Mouse (Mus musculus): ENCODE results near the gene Arntl2. TPM values are rescaled to one million over a fixed set of nuclear protein-coding genes. Genes with fewer than 3 reads are reported as not detected.

Gene Arntl2
- total RNA-seq, 2 experiments from 2014 or later, result 3.6 to 3.7 TPM

DNA sequence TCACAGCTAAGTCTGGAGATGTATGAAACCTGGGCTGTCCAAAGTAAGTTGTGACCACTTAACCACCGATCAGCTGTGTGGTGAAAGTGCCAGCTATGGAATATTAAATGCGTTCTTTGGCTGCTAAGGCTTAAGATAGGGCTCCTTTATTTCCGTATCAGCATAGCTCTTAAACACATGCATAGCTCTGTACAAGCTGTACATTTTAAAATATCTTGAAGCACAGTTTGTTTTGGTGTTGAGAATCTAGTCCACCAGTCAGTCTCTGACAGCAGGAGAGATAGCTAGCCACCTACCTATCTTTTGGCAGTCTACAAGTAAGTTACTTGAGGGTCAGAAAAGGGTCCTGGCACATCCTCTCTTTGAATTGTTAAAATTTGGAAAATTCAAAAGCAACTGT lies 17.8 kb upstream of the Arntl2 start:
- no peak for DNase-seq (ENCODE audit: low spot score in 2 of 2)

DNA sequence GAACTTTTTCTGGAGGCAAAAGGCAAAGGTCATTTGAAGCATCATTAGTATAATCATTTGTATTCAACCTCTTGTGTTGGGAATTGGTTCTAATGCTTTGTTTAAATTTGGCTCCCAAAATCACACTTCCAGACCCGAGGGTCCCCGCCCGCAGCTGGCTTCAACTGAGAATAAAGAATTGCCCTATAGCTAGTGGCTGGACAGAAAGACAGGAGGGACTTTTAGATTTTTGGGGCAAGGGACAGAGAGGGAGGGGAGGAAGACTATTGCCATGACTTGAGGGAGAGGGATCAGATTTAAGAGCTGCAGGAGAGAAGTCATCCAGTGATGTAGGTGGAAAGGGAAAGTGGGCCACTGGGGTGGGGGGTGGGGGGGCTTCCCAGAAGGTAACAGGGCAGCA lies 14.3 kb upstream of the Arntl2 start:
- DNase-seq (ENCODE audit: low spot score in 2 of 2), result no peak

DNA sequence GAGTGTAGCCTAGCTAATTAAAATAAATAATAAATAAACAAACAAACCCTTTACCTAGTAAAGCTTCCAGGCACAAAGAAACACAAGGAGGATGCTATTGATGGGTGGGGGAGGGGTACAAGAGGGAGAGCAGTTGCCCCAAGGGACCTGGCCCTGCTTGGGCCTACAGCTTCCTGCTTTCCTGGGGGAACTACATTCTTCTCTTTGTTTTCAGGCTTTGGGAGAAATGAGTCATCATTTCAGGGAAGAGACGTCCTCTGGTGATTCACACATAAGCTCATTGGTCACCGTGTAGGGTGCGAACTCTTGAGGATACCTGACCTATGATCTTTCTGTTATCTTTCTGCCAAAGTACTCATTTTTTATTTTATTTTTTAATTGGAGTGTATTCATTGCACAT lies 2.3 kb upstream of the Arntl2 start:
- DNase-seq (ENCODE audit: low spot score in 2 of 2), result no peak

DNA sequence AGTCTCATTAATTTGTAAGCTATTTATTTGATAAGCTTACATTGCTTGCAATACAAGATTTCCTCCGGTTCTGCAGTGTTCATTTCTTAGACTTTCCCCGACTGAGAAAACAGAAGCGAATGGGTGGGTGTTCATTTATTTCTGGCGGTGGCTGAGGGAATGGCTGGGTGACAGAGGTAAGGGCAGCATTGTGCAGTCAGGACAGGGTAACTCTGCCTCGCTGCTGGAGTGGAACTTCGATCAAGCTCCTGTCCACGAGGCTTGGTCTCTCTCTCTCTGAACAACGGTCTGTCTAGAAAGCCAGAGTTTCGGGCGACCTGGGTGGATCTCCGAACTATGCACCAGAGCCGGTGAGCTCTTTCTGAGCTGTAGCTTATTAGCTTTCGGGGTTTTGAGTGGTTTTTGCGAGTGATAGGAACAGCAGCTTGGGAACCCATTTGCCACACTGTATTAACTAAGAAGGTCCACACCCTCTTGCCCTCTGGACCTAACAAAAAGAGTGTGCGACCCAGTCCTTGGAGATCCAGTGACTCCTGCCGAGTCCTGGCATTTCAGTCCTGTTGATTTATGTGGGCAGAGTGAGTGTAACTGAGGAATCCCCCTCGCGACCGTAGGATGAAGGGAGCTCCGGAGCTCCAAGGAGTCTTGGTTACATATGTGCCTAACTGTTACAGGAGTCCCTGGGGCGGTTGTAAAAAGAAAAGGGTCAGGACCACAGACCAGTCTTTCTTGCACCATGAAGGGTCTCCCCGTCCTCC lies 510 bp upstream of the Arntl2 start:
- DNase-seq (ENCODE audit: low spot score in 2 of 2), result no peak

DNA sequence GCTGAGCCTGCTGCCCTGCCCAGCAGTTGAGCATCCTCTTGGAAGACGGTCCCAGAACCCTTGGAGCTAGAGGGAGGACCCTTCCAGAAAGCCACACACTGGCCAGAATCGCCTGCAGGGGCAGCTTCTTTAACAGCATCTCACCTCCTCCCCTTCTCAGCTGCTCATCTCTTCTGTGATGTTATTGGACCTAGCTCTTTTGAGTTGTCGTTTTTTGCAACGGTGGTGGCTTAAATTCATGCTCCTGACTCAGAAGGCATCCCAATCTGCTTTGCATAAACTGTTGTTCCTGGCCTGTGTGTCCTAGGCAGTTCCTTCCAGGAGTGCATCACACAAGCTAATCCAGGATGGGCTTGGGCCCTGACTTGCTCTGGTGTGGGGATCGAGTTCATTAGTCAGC lies 1.6 kb downstream of the Arntl2 start:
- no peak for DNase-seq (ENCODE audit: low spot score in 2 of 2)

DNA sequence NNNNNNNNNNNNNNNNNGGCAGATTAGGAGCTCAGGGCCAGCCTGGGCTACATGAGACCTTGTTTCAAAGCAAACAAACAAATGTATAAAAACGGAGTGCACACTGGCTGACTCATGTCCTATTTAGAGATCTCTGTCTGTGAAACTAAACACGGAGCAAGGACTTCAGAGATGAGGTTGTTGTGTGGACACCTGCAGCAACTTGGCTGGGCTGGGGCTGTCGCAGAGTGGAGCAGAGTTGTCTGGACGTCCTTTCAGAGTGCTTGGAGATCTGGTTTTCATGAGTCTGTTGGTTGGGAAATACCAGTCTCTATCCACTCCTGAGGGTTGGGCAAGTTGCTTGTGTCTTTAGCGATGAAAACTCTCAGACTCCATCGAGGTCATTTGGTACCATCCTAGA lies 14.1 kb downstream of the Arntl2 start:
- no peak for DNase-seq (ENCODE audit: low spot score in 2 of 2)

DNA sequence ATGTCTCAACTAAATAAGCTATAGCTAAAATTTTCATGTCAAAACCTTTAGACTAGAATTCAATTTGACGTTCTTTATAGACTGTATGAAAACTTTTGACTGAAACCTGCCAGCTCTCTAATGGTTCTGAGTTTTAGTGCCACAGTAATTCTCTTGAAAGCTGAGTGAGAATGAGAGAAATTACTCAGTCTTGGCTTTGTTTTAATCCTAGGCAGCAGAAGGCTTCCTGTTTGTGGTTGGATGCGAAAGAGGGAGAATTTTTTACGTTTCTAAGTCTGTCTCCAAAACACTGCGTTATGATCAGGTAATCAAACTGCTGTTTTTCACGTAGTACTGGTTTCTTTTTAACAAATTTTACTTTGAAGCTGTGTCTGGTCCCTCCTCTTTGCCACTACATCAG lies 17.2 kb downstream of the Arntl2 start:
- DNase-seq (ENCODE audit: low spot score in 2 of 2), result no peak

DNA sequence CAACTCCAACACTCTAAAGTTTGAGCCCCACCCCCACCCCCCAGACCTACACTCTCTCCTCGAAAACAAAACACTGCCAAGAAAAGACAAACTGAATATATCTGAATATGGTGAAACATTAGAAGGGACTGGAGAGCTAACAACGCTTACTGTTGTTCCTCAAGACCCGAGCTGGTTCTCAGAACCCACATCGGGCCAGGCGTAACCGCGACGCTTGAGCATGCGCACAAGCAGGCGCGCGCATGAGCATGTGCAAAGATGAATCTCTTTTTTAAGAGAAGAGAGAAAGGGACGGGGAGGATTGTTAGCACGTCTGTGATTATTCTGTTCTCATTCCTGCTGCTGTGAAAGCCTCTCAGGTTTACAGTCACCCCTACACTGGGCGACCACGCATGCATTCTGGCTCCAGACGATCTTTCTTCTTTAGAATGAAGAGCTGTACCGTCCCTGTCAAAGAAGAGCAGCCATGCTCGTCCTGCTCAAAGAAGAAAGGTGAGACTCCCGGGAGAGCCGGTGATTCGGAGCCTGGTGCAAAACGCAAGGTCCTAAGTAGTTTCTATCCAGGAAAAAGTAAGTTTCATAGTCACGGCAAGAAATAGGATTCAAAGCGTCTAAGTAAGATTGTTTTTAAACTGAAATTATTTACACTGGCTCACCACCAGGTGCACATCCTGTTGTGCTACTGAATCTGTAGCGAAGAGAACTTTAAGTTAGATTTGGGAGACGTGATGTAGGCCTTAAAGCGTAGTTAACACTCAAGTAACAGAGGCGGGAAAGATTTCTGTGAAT lies 24.5 kb downstream of the Arntl2 start:
- no peak for DNase-seq (ENCODE audit: low spot score in 2 of 2)

DNA sequence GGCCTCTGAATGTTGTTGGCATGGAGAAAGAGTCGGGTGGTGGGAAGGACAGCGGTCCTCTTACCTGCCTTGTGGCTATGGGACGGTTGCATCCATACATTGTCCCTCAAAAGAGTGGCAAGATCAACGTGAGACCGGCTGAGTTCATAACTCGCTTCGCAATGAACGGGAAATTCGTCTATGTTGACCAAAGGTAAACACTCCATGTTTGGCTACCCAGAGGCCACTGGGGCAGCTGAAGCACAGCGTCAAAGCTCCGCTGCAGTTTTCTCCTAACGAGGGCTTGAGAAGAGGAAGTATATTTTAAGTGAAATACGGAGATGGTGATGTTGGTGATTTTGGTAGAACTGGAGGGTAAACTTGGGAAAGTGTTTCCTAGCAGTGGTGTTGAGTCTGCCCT lies 26.1 kb downstream of the Arntl2 start:
- DNase-seq (ENCODE audit: low spot score in 2 of 2), result no peak

DNA sequence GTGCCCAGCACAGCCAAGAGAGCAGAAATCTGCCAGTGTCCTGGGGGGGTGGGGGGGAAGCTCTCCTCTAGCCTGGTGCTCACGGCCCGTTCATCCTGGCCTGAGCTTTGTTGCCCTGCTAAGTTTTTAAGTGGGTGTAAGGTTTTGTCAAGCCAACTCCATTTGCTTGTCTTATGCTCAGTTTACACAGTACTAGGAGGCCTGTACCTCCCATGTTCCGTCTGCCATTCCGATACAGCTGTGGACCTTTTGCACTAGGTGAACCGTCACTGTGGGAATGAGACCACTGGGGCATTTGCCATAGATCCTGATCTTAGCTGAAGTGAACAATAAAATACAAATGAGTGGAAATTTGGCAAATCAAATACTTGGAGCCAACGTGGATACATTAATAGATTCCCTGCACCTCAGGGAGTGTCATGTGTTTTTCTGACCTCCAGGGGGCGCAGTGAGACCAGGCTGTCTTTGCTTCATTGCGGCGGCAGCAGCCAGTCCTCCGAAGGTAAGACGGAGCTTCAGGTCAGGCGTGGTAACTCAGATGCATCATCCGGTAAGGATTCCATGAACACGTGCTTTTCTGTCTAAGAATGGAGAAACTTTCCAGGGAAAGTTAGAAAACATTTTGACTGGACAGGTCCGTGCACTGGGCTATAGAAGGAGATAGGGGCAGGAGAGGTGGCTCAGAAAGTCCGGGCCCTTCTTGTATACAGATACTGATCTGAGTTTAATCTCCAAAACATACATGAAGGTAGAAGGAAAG lies 29.1 kb downstream of the Arntl2 start:
- peak; percentile 35 to 47 for DNase-seq (ENCODE audit: low spot score in 2 of 2)

DNA sequence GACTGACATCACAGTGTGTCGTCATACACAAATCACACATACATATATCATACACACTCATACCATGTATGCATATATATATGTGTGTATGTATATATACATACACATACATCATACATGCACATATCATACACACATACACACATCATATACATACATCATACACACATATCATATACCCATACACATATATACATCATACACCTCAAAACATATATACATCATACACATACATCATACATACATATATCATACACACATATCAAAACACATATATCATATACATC lies 29.6 kb downstream of the Arntl2 start:
- no peak for DNase-seq (ENCODE audit: low spot score in 2 of 2)

DNA sequence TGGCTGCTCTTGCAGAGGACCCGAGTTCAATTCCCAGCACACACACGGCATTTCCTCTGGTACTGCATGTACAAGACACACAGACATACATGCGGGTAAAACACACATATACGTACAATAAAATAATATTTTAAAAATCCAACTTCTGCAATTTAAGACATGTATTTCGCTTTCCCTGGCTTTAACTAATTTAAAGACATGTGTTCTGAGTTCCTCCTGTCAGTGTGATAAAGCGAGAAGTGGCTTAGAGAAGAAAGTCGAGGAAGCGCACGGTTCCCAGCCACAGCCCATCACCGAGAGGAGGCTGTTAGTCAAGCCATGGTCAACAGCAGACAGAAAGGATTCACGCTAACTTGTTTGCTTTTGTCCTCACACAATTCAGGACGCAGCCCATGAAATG lies 35.5 kb downstream of the Arntl2 start:
- no peak for DNase-seq (ENCODE audit: low spot score in 2 of 2)

DNA sequence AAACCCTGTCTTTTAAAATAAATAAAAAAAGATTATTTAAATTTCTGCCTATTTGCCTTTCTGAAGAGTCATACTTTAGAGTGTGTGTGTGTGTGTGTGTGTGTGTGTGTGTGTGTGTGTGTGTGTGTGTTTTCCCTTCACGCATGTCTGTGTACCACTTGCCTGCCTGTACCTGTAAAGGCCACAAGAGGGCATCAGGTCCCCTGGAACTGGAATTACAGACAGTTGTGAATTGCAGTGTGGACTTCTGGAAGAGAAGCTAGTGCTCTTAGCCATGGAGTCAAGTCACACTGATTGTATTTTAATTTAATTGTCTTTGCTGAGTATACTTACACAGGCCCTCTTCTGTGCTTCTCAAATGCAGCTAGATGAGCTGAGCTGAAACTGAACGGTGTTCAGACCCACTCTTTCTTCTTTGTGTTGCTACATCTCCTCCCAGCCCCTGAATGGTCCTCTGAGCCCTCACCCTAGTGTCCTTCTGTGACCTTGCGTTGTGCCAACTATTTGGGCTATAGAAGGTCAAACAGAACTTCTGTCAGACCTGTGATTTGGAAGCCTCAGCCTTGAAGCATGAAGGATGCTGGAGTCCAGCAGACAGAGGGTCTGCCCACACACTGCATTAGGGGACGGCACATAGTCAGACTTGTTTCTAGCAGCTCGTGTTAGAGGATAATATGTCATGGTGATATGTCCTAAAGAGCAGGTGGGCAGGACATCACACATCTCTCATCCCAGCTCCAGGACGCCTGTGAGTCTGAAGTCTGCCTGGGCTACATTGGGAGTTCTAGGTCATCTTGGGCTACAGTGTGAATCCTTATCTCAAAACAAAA lies 37.8 kb downstream of the Arntl2 start:
- DNase-seq (ENCODE audit: low spot score in 2 of 2), result peak in 1 of 2 experiments; percentile 23

DNA sequence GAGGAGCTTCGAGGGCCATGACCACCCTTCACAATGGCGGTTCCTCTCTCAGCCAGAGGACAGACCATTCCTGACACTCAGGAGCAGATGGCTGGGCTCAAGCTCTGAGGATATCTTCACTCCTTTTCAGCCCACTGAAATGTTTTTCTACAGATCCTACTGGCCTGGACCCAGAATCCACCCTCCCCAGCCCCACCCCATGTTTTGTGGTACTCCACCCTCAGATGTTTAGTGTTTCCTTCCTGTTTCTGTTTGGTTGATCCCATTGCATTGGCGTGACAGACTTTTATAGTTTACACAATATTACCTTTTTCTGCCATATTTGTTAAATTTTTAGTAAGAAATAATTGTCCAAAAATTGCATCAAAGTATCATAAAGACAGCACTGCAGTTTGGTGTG lies 38.5 kb downstream of the Arntl2 start:
- no peak for DNase-seq (ENCODE audit: low spot score in 2 of 2)

DNA sequence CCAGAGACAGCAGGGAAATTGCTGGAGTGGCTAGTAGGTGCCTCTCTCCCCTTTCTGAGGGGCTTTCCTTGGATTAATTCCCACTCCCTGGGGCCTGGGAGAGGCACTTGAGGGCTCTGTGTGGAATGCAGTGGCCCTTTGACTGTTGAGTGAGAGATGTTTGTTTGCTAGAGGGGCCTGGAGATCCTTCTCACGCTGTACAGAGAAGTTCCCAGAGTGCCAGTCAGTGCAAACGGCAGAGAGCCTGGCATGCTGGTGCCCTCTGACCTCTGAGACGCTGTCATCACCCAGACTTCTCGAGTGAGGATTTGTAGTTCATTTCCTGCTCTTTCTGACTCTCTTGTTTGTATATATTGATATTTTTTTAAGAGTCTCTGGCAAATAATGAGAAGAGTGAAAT lies 39.9 kb downstream of the Arntl2 start:
- DNase-seq (ENCODE audit: low spot score in 2 of 2), result no peak

DNA sequence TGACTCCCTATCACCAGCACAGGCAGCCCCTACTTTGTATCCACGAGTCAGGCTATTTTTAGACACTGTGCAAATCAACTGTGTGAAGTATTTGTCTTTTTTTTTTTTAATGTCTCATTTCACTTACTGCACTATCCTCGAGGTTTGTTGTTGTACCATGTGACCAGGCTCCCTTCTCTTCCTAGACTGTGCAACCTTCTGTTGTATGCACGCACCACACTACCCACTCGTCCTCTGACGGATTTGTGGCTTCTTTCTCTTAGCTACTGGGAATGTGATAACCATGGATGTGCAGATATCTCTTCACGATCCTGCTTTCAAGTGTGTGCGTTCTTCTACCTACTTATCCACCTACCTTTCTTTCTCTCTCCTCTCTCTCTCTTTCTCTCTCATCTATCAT lies 41.5 kb downstream of the Arntl2 start:
- DNase-seq (ENCODE audit: low spot score in 2 of 2), result no peak

DNA sequence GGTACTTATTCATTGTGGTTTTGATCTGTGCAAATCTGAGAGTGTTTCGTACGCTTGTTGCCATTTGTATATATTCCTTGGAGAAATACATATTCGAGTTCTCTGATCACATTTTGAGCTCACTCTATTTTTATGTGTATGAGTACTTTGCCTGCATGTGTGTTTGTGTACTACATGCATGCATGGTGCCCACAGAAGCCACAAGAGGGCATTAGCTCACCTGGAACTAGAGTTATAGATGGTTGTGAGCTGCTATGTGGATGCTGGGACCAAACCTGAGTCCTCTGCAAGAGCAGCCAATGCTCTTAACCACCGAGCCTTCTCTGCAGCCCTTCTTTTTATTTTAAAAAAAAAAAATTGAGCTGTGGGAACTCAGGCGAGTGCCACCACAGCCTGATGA lies 42.5 kb downstream of the Arntl2 start:
- DNase-seq (ENCODE audit: low spot score in 2 of 2), result no peak

DNA sequence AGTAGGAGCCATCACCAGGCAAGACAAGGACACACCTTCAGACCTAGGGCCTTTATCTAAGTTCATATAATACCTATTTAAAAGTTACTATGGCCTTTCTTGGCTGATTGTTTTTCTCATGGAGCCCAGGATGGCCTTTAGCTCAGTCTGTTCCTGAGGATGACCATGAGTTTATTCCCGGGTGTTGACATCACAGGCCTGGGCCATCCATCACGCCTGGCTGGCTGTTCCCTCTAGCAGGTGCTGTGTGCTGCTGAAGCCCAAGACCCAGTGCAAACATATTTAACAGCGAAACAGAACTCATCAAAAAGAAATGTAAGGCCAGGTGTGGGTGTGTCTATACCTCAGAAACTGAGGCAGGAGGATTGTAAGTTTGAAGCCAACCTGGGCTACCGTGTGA lies 43.0 kb downstream of the Arntl2 start:
- DNase-seq (ENCODE audit: low spot score in 2 of 2), result no peak

DNA sequence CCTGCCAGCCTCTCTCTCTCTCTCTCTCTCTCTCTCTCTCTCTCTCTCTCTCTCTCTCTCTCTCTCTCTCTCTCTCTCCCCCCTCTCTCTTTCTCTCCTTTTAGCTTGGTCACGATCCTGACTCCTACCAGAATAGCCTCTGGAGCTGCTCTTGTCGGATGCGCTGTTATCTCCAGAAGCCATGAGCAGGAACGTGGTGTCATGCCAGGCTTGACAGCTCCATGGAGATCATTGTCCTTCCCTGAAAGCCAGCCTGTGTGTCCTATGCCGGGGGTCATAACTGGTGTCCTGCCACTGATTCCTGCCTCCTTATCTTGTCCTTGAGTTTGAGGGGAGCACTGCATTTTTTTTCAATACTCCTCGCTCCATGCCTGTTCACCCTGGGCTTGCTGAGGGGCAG lies 49.0 kb downstream of the Arntl2 start:
- DNase-seq (ENCODE audit: low spot score in 2 of 2), result no peak

DNA sequence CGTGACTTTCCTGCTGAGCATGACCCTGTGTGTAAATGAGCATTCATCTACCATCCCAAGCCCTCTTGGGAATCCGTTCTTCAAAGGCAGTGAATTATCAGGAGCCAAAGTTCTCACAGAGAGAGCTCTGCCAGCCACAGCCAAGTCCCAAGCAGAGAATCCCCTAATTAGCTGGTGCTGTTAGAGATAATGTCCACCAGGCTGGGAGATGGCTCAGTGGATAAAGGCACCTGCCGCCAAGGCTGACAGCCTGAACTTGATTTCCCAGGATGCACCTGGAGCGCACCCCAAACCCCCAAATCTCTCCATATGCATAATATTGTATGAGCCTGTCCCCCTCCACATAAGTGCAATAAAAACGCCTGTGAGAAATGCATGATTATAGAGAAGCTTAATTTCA lies 49.5 kb downstream of the Arntl2 start:
- DNase-seq (ENCODE audit: low spot score in 2 of 2), result no peak

DNA sequence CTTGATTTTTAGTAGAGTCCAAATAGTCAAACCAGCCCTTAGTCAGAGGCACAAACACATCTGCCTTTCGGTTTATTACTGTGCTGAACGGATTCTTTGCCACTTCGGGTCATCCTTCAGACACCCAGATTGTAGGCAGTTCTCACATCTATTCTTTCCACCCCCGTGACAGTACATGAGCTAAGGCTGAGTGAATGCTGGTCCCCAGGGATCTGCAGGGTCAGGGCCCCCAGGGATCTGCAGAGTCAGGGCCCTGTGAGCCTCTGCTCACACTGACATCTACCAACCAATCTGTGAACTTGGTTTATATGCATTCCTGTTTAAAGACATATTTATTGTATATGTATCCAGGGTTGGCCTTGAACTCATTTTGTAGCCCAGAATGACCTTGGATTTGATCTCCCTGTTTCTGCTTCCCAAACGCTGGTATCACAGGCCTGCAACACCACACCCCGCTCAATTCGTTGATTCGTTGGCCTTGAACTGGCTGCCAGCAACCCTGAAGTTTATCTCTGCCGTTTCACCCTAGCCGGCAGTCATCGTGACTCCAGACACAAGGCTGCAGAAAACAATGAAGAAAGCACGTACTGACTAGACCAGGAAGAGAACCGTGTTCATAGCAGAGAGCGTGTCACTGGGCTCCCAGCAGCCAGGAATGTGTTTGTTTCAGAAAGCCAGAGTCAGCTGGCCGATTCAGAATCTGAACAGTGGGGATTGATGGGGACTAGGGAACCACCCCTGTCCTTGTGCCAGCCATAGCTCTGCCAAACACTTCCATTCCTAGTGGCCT lies 50.3 kb downstream of the Arntl2 start:
- DNase-seq (ENCODE audit: low spot score in 2 of 2), result no peak

Data from adrenal gland, postnatal 4 days (tissue).